Mouse (Mus musculus) hindbrain, embryonic 12.5 days (tissue): ENCODE measurements around the gene Fsip1. TPM values are rescaled to one million over a fixed set of nuclear protein-coding genes. Genes with fewer than 3 reads are reported as not detected.
A peak's percentile ranks its signal among the peaks of the same experiment; 100 is the strongest.

Experiments
- ATAC-seq: fragments of 200-750 bp; cut with Nextera tagmentation; 2 replicates; pipeline ENCODE4 v1.8.0; 2017; ENCODE audit warnings: moderate TSS enrichment; ENCODE audit not compliant: low FRiP score
- H3K27ac ChIP-seq: fragments of 300-500 bp; sonication (generic); 2 replicates; pipeline ENCODE4 v1.5.1; 2016; ENCODE audit warnings: mild to moderate bottlenecking
- H3K27me3 ChIP-seq: fragments of 300-500 bp; sonication (generic); 2 replicates; pipeline ENCODE4 v1.6.1; 2016; ENCODE audit warnings: mild to moderate bottlenecking
- H3K36me3 ChIP-seq: fragments of 300-500 bp; sonication (generic); 2 replicates; pipeline ENCODE4 v1.6.1; 2016; ENCODE audit warnings: mild to moderate bottlenecking
- H3K4me1 ChIP-seq: fragments of 300-500 bp; sonication (generic); 2 replicates; pipeline ENCODE4 v1.6.1; 2016
- H3K4me2 ChIP-seq: fragments of 300-500 bp; sonication (generic); replicated peaks from 2 replicates; pipeline ENCODE4 v1.6.1; 2016; ENCODE audit warnings: mild to moderate bottlenecking
- H3K4me3 ChIP-seq: fragments of 300-500 bp; sonication (generic); 2 replicates; pipeline ENCODE4 v1.5.1; 2016; ENCODE audit warnings: mild to moderate bottlenecking
- H3K9ac ChIP-seq: fragments of 300-500 bp; sonication (generic); 2 replicates; pipeline ENCODE4 v1.6.1; 2016; ENCODE audit warnings: mild to moderate bottlenecking, moderate library complexity
- H3K9me3 ChIP-seq: fragments of 300-500 bp; sonication (generic); replicated peaks from 2 replicates; pipeline ENCODE4 v1.6.1; 2016; ENCODE audit warnings: mild to moderate bottlenecking
- WGBS: fragments of 180-500 bp; shearing (Covaris S2); methylation state at CpG from one replicate; pipeline ENCODE4 v1.1.7; 2016; 5-methylcytosine and 5-hydroxymethylcytosine counted together
- polyA plus RNA-seq: library from polyadenylated mRNA; unstranded; fragments of >200 nt; fragmentation: Nextera tagmentation; extraction: Ambion mirVana; gene quantifications from 2 replicates; pipeline ENCODE4 v1.2.1, GENCODE M21; 2016

Gene Fsip1
- polyA plus RNA-seq, 1 experiment from 2014 or later = 2.5 TPM

GRCm38 (mm10) chr2:118288326-118289065 is 31.7 kb upstream of the Fsip1 start:
- 90% methylated on average over 9 of the region's 9 CpGs for WGBS
- Histone ChIP-seq H3K4me1 (no peaks in the 10 kb centered on the region), H3K4me3 (no peak overlapping the region), H3K36me3 (no peaks in the 10 kb centered on the region), H3K9me3 (no peaks in the 10 kb centered on the region), H3K4me2 (no peak overlapping the region), H3K9ac (no peak overlapping the region), H3K27me3 (no peaks in the 10 kb centered on the region), H3K27ac (no peak overlapping the region)
- no peak for ATAC-seq

- H3K36me3 ChIP-seq = no peaks in the 10 kb centered on the region
- no peak overlapping the region for H3K9ac ChIP-seq
- 83% methylated on average over 4 of the region's 4 CpGs for WGBS
- no peaks in the 10 kb centered on the region for H3K4me1 ChIP-seq
- no peak overlapping the region for H3K4me2 ChIP-seq
- H3K9me3 ChIP-seq = no peaks in the 10 kb centered on the region
- ATAC-seq = no peak
- no peak overlapping the region for H3K4me3 ChIP-seq
- no peaks in the 10 kb centered on the region for H3K27me3 ChIP-seq
- H3K27ac ChIP-seq = no peak overlapping the region
Measured at GRCm38 (mm10) chr2:118287678-118288077, 30.9 kb upstream of the Fsip1 start.

- no peaks in the 10 kb centered on the region for H3K36me3 ChIP-seq
- no peak overlapping the region for H3K4me2 ChIP-seq
- H3K27ac ChIP-seq = no peak overlapping the region
- H3K27me3 ChIP-seq = no peaks in the 10 kb centered on the region
- H3K4me1 ChIP-seq = no peaks in the 10 kb centered on the region
- no peak overlapping the region for H3K4me3 ChIP-seq
- H3K9me3 ChIP-seq = no peaks in the 10 kb centered on the region
- ATAC-seq = no peak
- no peak overlapping the region for H3K9ac ChIP-seq
- 87% methylated on average over 3 of the region's 3 CpGs for WGBS
Measured at GRCm38 (mm10) chr2:118282467-118282866, 25.7 kb upstream of the Fsip1 start.

GRCm38 (mm10) chr2:118278249-118278648 is 21.5 kb upstream of the Fsip1 start:
- no peak for ATAC-seq
- H3K4me2 ChIP-seq = no peak overlapping the region
- no peaks in the 10 kb centered on the region for H3K27me3 ChIP-seq
- 91% methylated on average over 8 of the region's 8 CpGs for WGBS
- H3K9ac ChIP-seq = no peak overlapping the region
- H3K4me3 ChIP-seq = no peak overlapping the region
- no peaks in the 10 kb centered on the region for H3K36me3 ChIP-seq
- H3K9me3 ChIP-seq = no peaks in the 10 kb centered on the region
- no peak overlapping the region for H3K27ac ChIP-seq
- H3K4me1 ChIP-seq = peaks cover 3% of the 10 kb centered on the region; the same call in 1 of the 2 replicates

DNA sequence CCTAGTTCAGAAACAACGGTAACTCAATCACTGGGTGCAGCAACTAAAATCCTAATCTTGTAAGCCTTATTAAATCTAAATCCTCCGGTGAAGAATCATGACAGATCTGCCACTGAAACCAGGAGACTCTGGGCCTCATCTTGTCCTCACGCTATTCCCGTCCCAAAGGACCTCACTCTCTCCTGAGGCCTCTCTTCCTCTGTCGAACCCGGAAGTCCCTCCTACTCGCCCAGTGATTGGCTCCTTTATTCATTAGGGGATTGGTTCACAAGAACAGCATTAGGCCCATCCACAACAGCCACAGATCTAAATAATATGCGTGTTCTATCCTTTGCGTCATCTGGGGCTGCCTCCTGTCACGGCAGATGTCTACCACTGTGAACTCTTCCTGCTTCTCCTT is 14.8 kb upstream of the Fsip1 start:
- WGBS = 86% methylated on average over 10 of the region's 10 CpGs
- no peak for ATAC-seq
- H3K9me3 ChIP-seq = no peaks in the 10 kb centered on the region
- H3K4me2 ChIP-seq = no peak overlapping the region
- no peak overlapping the region for H3K27ac ChIP-seq
- no peaks in the 10 kb centered on the region for H3K36me3 ChIP-seq
- H3K9ac ChIP-seq = no peak overlapping the region
- peaks cover 3% of the 10 kb centered on the region; the same call in 1 of the 2 replicates for H3K4me1 ChIP-seq
- no peaks in the 10 kb centered on the region for H3K27me3 ChIP-seq
- H3K4me3 ChIP-seq = no peak overlapping the region

- WGBS = 73% methylated on average over 14 of the region's 14 CpGs
Measured at GRCm38 (mm10) chr2:118270213-118270612, 13.4 kb upstream of the Fsip1 start.

DNA sequence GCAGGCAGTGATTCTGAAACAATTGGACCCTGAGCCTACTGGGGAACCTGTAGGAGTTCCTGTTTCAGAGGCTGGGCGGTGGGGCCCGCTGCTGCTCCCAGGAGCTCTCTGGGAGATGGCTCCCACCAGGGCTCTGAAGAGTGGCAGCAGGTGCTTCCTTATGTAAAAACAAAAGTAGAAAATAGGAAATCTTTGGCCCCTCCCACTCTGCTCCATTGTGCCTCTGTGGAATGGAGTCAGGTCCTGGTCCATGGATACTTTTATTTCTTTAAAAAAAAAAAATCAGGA is 7.1 kb upstream of the Fsip1 start:
- H3K36me3 ChIP-seq = no peaks in the 10 kb centered on the region
- H3K27me3 ChIP-seq = no peaks in the 10 kb centered on the region
- no peak overlapping the region for H3K4me3 ChIP-seq
- H3K27ac ChIP-seq = no peak overlapping the region
- no peak overlapping the region for H3K9ac ChIP-seq
- H3K4me2 ChIP-seq = no peak overlapping the region
- no peaks in the 10 kb centered on the region for H3K4me1 ChIP-seq
- ATAC-seq = no peak
- no peaks in the 10 kb centered on the region for H3K9me3 ChIP-seq
- 51% methylated on average over 2 of the region's 2 CpGs for WGBS

More at GRCm38 (mm10) chr2:118270213-118270612, 13.4 kb upstream of the Fsip1 start:
- no peak overlapping the region for H3K4me2 ChIP-seq
- no peaks in the 10 kb centered on the region for H3K36me3 ChIP-seq
- H3K9ac ChIP-seq = no peak overlapping the region
- H3K9me3 ChIP-seq = no peaks in the 10 kb centered on the region
- H3K27ac ChIP-seq = no peak overlapping the region
- peaks cover 3% of the 10 kb centered on the region; the same call in 1 of the 2 replicates for H3K4me1 ChIP-seq
- no peak for ATAC-seq
- H3K27me3 ChIP-seq = no peaks in the 10 kb centered on the region
- no peak overlapping the region for H3K4me3 ChIP-seq

- no peak overlapping the region for H3K27ac ChIP-seq
- H3K4me2 ChIP-seq = no peak overlapping the region
- no peaks in the 10 kb centered on the region for H3K36me3 ChIP-seq
- no peak overlapping the region for H3K4me3 ChIP-seq
- H3K27me3 ChIP-seq = no peaks in the 10 kb centered on the region
- no peak for ATAC-seq
- no peak overlapping the region for H3K9ac ChIP-seq
- no peaks in the 10 kb centered on the region for H3K4me1 ChIP-seq
- H3K9me3 ChIP-seq = no peaks in the 10 kb centered on the region
- 19% methylated on average over 8 of the region's 8 CpGs for WGBS
Measured at GRCm38 (mm10) chr2:118263151-118263913, 6.6 kb upstream of the Fsip1 start.

DNA sequence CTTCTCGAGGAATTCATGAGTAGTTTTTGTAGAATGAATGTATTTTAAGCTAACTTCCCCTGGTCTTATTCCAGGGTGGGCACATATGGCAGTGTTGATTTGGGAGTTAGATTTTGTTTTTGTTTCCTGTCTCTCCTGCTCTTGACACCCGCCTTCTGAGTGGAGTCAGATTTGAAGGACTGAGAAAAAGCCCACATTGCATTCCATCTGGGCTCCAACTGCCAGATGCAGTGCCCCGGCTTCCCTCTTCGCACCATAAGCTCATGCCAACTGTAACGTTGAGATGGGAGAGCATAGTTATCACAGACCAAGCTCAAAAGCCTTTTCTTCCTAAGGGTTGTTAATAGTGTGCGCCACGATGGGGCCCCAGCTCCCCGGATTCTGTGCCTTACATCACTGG is 5.9 kb upstream of the Fsip1 start:
- H3K27ac ChIP-seq = no peak overlapping the region
- H3K27me3 ChIP-seq = no peaks in the 10 kb centered on the region
- 65% methylated on average over 8 of the region's 8 CpGs for WGBS
- H3K4me1 ChIP-seq = no peaks in the 10 kb centered on the region
- no peak overlapping the region for H3K4me2 ChIP-seq
- no peak for ATAC-seq
- H3K9me3 ChIP-seq = no peaks in the 10 kb centered on the region
- no peak overlapping the region for H3K4me3 ChIP-seq
- no peak overlapping the region for H3K9ac ChIP-seq
- no peaks in the 10 kb centered on the region for H3K36me3 ChIP-seq

GRCm38 (mm10) chr2:118259746-118260145 is 3.0 kb upstream of the Fsip1 start:
- Histone ChIP-seq H3K9ac (no peak overlapping the region), H3K4me3 (no peak overlapping the region), H3K27me3 (no peaks in the 10 kb centered on the region), H3K27ac (no peak overlapping the region), H3K36me3 (no peaks in the 10 kb centered on the region), H3K4me1 (peaks cover 1% of the 10 kb centered on the region; the same call in 1 of the 2 replicates), H3K9me3 (no peaks in the 10 kb centered on the region), H3K4me2 (no peak overlapping the region)
- WGBS = 86% methylated on average over 5 of the region's 5 CpGs
- ATAC-seq = no peak

GRCm38 (mm10) chr2:118257094-118257493 is 328 bp upstream of the Fsip1 start:
- Histone ChIP-seq H3K4me1 (peaks cover 5% of the 10 kb centered on the region; the same call in 1 of the 2 replicates), H3K4me3 (peak overlapping the region; percentile 38; the same call in 1 of the 2 replicates), H3K27ac (no peak overlapping the region), H3K9me3 (no peaks in the 10 kb centered on the region), H3K27me3 (no peaks in the 10 kb centered on the region), H3K36me3 (no peaks in the 10 kb centered on the region), H3K4me2 (peak overlapping the region; percentile 57), H3K9ac (no peak overlapping the region)
- WGBS = 77% methylated on average over 8 of the region's 8 CpGs
- ATAC-seq = no peak

GRCm38 (mm10) chr2:118254516-118254915 is 2.2 kb downstream of the Fsip1 start:
- Histone ChIP-seq H3K4me1 (peaks cover 5% of the 10 kb centered on the region; the same call in 1 of the 2 replicates), H3K9ac (no peak overlapping the region), H3K27ac (no peak overlapping the region), H3K36me3 (no peaks in the 10 kb centered on the region), H3K27me3 (no peaks in the 10 kb centered on the region), H3K9me3 (no peaks in the 10 kb centered on the region), H3K4me2 (no peak overlapping the region), H3K4me3 (no peak overlapping the region)
- WGBS = 43% methylated on average over 8 of the region's 8 CpGs
- peak; percentile 75 for ATAC-seq

DNA sequence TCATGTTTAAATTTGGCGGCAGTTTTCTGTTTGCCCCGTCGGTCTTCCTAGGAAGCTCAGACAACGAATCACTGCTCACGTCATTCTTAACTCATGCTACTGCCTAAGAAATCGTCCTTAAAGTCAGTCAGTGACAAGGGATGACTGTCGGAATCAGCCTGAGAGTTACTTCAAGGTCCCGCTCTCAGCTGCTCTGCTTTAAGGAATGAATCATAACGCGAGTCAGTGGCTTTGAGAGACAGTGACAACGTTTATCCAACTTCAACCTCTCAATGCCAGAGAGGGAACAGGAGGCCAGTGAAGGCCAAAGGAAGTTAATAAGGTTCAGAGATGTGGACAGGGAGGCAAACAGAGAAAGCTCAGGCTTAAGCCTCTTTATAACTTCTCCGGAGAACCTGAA is 7.8 kb downstream of the Fsip1 start:
- no peak overlapping the region for H3K4me2 ChIP-seq
- WGBS = 78% methylated on average over 12 of the region's 12 CpGs
- 0 out of 2 replicates have a peak, but pooled peaks cover 2% of the 10 kb centered on the region for H3K4me1 ChIP-seq
- H3K27me3 ChIP-seq = no peaks in the 10 kb centered on the region
- no peak overlapping the region for H3K27ac ChIP-seq
- no peaks in the 10 kb centered on the region for H3K9me3 ChIP-seq
- H3K36me3 ChIP-seq = no peaks in the 10 kb centered on the region
- H3K9ac ChIP-seq = no peak overlapping the region
- ATAC-seq = no peak
- no peak overlapping the region for H3K4me3 ChIP-seq
